Mouse (Mus musculus) thymus, postnatal 25 days (tissue): ENCODE measurements at regions not wholly inside any gene's neighbourhood (a gene's known extent, or its start where the extent isn't known, plus 50 kb on each side); places are given as distances from the start of the nearest gene placed in this dataset.

Experiments
- DNase-seq: peaks from one replicate; pipeline ENCODE4 v3.0.0; 2022

DNA sequence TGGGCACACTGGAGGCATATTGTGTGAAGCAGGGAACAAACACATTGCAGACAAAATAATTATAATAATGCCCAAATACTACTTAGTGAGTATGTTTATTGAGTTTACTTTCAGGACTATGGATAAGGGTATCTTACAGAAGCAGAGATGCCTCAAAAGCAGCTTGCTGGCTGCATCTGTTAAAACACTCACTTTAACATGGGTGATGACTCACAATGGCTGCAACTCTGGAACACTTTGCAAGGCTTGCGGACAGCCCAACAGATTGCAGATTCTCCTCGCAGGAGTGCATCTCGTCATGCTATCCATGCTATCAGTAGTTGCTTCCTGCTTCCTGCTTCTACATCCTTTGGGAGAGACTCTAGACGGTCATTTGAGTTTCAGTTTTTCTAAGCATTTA, 373.2 kb upstream of the Arpp21 start:
- no peak for DNase-seq

DNA sequence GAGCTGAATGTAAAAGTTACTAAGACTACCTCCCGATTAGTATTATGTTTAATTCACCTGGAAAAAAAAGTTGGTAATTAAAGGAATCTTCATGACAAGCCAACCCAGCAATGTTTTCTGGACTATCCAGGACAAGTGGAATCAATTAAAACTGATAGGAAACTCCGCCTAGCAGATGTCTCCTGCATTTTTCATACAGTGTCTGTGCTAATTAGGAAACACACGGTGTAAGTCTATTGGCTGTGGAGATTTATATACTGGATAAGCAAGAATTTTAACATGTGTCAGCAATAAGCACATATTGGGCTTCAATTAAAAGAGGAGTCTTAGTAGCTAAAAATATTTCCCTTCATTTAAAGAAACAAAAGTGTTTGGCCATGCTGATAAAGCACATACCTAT, 371.5 kb upstream of the Arpp21 start:
- DNase-seq, result no peak

DNA sequence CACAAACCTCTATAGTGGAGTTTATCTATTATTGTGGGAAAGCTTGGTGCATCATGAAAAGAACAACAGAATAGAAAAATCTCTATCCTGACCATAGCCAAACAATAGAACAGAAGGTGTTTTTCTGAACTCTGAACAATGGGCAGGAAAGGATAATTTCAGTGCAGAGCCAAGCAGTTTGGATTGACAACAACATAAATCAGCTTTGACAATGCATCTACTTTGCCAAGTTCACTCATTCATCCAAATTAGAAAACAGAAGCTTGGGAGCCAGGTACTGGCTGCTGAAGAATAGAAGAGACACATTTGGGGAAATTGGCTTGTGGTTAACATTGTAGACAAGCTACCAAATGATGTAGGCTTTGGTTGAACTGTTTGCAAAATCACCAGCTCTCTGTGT, 360.0 kb upstream of the Arpp21 start:
- no peak for DNase-seq

- no peak for DNase-seq
These were observed 354.5 kb upstream of the Arpp21 start for GRCm38 (mm10) chr9:112590241-112590640.

- no peak for DNase-seq
These were observed 337.6 kb upstream of the Arpp21 start for GRCm38 (mm10) chr9:112573316-112573715.

DNA sequence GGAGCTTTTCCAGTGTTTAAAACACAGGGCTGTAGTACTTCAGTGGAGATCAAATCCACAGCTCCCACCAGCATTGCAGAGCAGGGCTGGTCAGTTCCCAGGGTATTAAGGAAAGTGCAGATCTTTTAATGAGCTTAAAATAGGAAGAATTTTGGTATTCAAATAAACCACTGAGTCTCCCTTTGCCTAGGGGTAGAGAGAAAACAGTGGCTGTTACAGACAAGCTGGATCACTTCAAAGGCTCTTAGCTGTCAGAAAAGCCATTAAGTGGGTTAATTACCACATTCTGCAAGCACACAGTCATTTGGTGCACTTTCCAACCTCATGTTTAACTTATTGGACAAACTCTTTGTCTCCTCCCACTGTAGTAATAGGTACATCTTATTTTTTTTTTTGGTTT, 325.6 kb upstream of the Arpp21 start:
- DNase-seq, result no peak

- no peak for DNase-seq
These were observed 324.5 kb upstream of the Arpp21 start for GRCm38 (mm10) chr9:112560226-112560625.

GRCm38 (mm10) chr9:112537924-112538323, 302.2 kb upstream of the Arpp21 start:
- DNase-seq, result no peak

- no peak for DNase-seq
These were observed 289.6 kb upstream of the Arpp21 start for GRCm38 (mm10) chr9:112525377-112525776.

- no peak for DNase-seq
These were observed 287.5 kb upstream of the Arpp21 start for GRCm38 (mm10) chr9:112523251-112523650.

GRCm38 (mm10) chr9:112510716-112511115, 275.0 kb upstream of the Arpp21 start:
- no peak for DNase-seq

GRCm38 (mm10) chr9:112506871-112507270, 271.1 kb upstream of the Arpp21 start:
- DNase-seq, result no peak

DNA sequence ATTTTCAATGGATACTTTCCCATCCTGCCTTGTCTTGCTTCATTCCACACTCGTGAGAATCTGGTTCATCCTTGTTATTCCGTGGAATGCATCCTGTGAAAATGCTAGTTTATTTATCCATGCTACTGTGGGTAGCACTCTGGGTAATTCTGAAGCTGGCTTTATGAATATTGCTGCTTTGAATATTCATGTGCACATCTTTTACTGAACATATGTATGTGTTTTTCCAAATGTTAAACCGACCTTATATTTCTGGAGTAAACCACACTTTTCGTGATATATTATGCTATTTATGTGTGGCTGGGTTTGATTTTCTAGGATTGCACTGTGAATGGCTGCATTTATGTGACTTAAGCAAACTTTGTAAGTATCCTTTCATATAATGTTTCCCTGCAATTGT, 262.9 kb upstream of the Arpp21 start:
- no peak for DNase-seq

GRCm38 (mm10) chr9:112495930-112496527, 260.3 kb upstream of the Arpp21 start:
- DNase-seq, result no peak

- DNase-seq, result no peak
These were observed 255.2 kb upstream of the Arpp21 start for GRCm38 (mm10) chr9:112490963-112491362.

GRCm38 (mm10) chr9:112476644-112477043, 240.9 kb upstream of the Arpp21 start:
- DNase-seq, result no peak

DNA sequence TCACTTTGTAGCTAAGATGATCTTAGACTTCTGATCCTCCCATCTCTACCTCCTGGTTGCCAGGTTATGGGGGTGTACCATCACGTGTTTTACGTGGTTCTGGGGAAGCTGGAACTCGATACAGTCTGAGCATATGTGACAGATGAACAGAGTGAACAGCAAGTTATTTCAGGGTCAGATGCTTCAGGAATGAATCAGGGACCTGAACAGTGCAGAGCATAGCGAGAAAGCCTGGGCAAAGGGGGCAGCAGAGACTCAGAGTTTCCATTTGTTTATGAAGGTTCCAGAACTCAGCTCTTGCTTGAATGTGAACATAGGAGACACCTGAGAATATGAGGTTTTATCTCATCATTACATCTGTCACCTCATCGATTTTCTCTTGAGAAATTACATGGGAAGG, 221.9 kb upstream of the Arpp21 start:
- DNase-seq, result no peak

DNA sequence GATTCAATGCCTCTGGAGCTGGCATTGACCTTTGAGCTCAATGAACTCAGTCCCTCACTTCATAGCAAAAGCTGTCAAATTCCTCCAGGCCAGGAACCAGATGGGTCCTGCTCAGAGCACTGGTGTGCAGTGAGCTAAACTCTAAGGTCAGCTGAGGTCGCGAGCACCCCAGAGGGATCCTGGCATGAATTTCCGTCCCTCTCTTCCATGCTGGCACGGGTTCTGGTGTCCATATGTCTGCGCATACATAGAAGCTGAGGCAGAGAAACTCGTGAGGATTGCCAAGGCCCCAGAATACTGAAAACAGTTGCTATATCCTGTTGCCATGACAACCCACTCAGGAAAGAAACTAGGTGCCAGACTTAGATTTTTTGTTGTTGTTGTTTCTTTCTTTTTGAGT, 219.0 kb upstream of the Arpp21 start:
- no peak for DNase-seq

DNA sequence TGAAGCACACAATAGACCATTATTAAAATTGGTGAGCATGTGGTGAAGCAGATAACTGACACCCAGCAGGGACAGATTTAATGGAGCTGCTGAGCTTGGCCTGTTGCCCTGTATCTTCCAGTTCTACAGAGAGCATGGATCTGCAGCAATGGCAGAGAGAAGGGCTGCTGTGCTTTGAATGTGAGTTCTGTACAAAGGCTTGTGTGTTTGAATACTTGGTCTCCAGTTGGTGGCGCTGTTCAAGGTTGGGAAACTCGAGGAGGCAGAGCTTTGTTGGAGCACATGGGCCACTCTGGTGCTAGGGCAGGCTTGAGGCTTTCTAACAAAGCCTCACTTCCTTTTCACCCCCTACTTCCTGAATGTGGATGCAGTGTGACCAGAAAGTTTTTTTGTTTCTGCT, 211.8 kb upstream of the Arpp21 start:
- peak; percentile 6 for DNase-seq

GRCm38 (mm10) chr9:112446981-112447380, 211.2 kb upstream of the Arpp21 start:
- DNase-seq, result no peak

DNA sequence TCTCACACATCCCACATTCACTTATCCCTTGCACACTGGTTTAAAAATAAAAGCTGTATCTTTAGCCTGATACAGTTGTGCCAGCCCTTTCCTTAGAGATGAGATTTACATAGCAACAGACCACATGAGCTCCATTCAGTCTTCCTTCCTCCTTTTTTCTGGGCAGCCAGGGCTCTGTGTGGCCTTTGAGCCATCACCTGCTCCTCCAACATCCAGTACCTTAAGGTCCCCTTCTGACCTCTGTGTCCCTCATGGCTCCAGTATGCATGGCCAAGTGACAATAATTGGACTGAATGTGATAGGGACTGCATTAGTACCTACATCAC, 210.3 kb upstream of the Arpp21 start:
- DNase-seq, result no peak

GRCm38 (mm10) chr9:112445230-112446026, 209.7 kb upstream of the Arpp21 start:
- no peak for DNase-seq

- no peak for DNase-seq
These were observed 208.5 kb upstream of the Arpp21 start for GRCm38 (mm10) chr9:112444220-112444619.

DNA sequence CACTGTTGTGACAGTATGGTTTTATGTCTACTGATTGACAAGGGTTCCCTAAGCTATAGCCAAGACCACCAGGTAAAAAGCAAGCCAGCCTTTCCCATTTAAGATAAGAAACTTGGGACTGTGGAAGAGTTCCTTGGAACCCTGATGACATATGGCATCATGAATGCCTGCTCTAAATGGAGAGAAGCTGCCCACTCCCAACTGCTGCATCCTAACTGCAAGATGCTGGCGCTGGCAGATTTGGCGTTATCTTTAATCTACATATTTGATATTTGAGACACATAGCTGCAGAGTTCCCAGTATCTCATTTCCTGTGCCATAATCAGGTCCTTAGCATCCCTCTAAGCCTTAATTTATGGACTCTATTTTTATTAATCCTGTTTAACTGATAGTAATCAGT, 200.4 kb upstream of the Arpp21 start:
- DNase-seq, result no peak

DNA sequence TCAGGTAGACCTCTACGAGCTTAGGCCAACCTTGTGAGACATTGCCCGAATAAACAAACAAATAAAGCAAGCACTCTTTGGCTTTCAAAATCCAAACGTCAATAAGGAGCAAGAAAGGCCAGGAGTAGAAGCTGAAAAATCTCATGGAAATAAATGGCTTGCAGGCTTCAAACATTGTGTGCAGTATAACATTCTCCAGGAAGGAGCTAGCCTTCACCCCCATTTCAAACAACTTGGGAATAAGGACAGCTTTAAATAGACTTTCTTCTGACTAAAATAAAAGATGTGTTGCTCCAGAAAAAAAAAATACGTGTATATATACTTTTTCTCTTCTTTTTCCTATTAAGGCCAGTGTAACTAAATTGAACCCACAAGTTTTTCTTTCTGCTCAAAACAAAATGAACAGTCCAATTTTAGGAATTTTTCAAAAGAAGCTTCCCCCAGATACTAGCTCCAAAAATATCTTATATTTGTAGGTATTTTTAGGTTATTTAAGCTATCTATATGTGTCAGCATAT, 196.2 kb upstream of the Arpp21 start:
- DNase-seq, result no peak
